Mouse (Mus musculus): Measurements from ENCODE around the gene Etv3.

The Etv3 gene

DNA sequence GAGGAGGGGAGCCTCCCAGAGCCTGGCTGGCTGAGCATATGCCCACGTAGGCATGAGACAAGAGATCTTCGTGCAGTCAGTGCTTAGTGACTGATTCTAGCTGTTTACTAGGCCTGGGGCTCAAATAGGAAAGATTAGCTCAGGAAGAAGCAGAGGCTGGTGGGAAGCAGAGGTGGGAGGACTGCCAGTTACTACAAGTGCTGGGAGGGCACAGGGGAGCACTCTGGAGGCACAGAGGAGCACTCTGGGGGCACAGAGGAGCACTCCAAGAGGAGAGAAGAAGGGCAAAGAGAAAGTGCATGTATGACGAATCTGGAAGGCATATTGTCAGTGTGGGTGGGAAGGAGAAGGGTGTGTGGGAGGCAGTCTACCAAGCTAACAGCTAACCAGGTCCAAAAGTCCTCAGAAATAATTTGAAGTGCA, 30.9 kb downstream of the Etv3 start:
- DNase-seq (ENCODE audit: low spot score in 2 of 2): no peak

- no peak for DNase-seq (ENCODE audit: low spot score in 2 of 2)
Observed at GRCm38 (mm10) chr3:87556668-87557278, 31.6 kb downstream of the Etv3 start.

DNA sequence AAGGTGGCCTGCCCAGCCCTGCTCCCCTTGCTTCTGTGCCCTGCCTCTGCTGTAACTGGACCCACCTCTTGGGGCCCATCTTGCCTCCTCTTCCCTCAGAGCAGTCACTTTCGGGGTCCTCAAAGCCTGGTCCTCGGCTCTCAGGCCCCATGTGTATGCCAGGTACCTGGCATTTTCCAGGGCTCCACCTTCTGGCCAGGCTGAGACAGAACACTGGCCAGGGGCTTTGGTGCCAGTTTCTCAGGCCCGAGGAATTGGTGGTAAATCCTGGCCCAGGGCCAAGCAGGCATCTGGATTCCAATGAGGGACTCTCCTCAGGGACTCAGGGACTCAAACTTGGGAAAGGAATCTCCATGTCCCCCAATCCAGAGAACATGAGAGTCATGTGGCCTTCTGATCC, 34.9 kb downstream of the Etv3 start:
- no peak for DNase-seq (ENCODE audit: low spot score in 2 of 2)

GRCm38 (mm10) chr3:87561434-87561833, 36.2 kb downstream of the Etv3 start:
- no peak for DNase-seq (ENCODE audit: low spot score in 2 of 2)

DNA sequence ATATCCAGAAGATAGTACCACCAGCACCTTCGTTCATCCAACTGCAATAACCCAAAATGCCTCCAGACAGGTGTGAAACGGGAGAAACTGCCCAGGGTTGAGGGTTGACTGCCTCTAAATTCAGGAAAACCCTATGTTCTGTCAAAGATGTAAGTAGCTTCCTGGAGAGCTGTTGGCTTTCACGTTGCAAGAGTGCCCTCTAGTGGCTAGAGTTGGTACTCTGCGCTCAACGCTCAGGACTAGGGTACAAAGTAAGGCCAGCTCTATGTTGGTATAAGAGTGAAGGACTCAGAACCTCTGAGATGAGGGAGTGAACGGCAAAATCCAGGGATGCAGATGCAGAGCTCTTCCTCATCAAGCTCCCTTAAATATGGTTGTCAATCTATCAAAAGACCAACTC, 37.2 kb downstream of the Etv3 start:
- DNase-seq (ENCODE audit: low spot score in 2 of 2): peak; percentile 59 to 83

DNA sequence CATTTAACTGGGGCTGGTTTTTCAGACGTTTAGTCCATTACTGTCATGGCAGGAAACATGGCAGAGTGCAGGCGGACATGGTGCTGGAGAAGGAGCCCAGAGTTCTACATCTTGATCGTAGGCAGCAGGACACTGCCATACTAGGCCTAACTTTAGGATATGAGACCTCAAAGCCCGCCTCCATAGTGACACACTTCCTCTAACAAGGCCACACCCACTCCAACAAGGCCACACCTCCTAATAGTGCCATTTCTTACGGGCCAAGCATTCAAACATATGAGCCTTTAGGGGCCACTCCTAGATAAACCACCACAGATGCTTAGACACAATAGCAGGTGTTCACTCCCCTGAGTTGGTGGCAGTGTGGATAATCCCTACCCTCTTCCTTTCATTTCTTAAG, 38.3 kb downstream of the Etv3 start:
- DNase-seq (ENCODE audit: low spot score in 2 of 2): no peak

- no peak for DNase-seq (ENCODE audit: low spot score in 2 of 2)
Observed at GRCm38 (mm10) chr3:87565623-87566022, 40.4 kb downstream of the Etv3 start.

DNA sequence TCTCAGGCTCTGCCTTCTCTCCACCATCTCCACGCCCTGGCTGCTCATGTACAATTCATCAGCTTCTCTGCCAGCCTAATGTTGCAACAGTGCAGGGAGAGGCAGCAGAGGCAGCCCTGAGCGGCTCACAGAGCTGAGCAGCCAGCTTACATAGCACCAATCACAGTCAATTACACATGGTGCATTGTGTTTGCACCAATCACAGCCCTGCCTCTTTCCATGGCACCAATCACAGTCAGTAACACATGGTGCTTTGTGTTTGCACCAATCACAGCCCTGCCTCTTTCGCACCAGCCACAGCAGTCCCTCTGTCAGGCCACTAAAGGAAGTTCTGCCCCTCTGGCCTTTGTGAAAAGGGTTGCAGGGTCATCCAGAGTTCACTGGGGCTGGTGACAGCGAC, 40.9 kb downstream of the Etv3 start:
- peak in 1 of 2 experiments; percentile 13 for DNase-seq (ENCODE audit: low spot score in 2 of 2)

DNA sequence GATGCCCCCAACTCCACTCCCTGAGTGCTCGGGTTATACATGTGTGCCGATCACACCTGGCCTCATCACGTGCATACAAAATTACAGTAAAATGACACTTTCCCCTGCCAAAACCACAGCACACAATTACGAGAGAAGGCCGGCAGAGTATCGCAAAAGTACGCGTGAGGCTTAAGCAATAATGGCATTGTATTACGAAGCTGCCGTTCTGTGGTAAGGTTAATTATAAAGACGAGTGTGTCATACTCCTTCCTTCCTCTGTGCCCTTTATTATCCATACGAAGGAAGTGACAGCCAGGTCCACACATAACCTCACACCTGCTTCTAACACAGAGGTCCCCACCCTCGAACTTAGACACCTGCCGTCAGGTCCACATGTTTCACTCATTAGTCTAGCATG, 42.3 kb downstream of the Etv3 start:
- DNase-seq (ENCODE audit: low spot score in 2 of 2): no peak

DNA sequence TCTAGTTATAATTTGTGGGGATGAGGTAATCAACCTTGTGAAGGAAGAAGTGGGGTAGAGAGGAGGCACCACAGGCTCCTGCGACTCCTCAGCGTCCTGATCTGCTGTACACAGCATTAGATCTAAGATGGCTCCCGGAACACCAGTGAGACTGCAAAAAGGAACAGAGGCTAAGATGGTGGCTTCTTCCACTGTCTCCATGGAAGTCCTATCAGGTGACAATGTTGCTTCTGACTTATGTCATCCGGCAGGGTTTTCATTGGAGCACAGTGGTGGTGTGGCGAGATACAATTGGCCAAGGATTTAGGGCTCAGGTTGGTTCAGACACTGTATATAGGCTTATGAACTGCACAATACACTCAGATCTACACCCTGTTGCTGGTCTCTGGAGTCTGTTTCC, 43.5 kb downstream of the Etv3 start:
- no peak for DNase-seq (ENCODE audit: low spot score in 2 of 2)

DNA sequence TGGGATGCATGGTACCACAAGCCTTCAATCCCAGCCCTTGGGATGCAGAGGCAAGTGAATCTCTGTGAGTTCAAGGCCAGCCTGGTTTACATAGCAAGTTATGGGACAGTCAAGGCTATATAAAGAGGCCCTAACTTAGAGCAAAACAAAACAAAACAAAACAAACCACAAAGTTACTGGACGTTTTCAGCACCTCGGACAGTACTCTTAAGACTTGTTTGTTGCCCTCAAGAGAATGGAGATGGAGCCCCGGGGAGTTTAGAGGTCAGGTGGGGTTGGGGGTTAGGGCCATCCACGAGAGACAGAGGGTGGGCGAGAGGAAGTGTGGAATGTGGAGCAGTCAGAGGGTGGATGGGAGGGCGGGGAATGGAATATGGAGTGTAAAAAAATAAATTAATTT, 50.6 kb downstream of the Etv3 start:
- DNase-seq (ENCODE audit: low spot score in 2 of 2): no peak

GRCm38 (mm10) chr3:87582259-87582658, 57.1 kb downstream of the Etv3 start:
- no peak for DNase-seq (ENCODE audit: low spot score in 2 of 2)

Measured in thymus, postnatal 10 days (tissue).